Mouse (Mus musculus) T-helper 2 cell (primary cell): ENCODE results near the gene Sgsh.

Experiments used
- in situ Hi-C: fragments of 300-600 bp; cut with MboI, MseI; formaldehyde crosslinking; loops from one replicate; pipeline ENCODE4 v1.15.1; 2025; ENCODE audit warnings: high pct_unique_total_duplicates

The Sgsh gene

GRCm38 (mm10) chr11:119310621-119311020, 44.7 kb downstream of the Sgsh start:
- in situ Hi-C loops = no loop called here

- in situ Hi-C loops = no loop called here
These were observed 47.4 kb downstream of the Sgsh start for GRCm38 (mm10) chr11:119307916-119308315.

DNA sequence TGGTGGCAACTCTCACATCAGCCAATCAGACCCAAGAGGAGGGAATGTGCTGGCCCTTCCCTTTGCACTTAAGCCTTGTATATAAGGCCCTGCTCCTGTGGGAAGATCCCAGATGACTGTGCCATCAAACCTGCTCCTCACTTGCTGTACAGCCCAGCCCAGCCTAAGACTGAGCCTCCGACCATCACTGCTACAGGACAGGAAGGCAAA, 47.8 kb downstream of the Sgsh start, which contains the start of gene Card14:
Gene Card14 (plus strand): TSS at position 111 of the 210 bp plus-strand sequence.
- in situ Hi-C loops = no loop called here

DNA sequence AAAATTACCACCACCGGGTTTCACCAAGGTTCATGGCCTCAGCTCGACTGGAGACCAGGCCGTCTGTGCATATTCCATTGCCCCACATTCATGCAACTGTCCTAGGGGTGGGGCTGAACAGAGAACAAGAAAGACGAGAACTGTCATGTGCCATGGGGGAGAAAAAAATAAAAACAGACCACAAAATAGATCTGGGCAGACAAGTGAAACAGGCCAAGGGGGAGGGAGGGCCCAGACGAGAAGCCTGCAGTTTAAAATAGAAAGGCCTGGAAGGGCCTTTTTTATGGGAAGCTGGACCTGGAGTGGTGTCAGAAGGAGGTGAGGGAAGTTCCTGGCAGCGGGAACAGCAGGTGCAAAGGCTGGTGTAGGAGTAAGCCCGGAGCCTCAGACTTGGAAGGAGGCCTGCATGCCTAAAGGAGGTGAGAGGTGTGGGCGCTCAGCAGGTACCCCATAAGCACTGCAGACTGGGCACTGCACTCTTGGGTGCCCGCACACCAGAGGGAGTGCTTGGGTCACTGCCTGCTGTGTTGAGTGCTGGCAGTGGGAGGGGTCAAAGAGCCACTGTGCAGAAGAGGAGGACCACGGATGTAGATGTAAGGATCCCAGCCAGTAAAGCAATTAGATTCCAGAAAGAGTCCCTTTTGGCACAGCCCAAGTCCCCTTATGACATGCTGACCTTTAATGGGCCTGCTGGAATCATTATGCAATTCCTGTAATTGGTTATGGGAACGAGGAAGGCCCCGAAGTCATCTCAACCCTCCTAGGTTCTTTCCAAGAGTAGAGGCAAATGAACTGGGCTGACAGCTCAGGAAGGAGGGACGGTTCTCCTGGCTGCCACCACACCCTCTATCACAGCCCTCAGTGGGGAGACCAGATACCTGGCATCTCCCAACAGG, 48.3 kb downstream of the Sgsh start:
- in situ Hi-C loops = no loop called here

- in situ Hi-C loops = no loop called here
These were observed 50.2 kb downstream of the Sgsh start for GRCm38 (mm10) chr11:119304904-119305712.

- in situ Hi-C loops = no loop called here
These were observed 54.4 kb downstream of the Sgsh start for GRCm38 (mm10) chr11:119300986-119301385.

GRCm38 (mm10) chr11:119300246-119300935, 54.9 kb downstream of the Sgsh start:
- in situ Hi-C loops = no loop called here

GRCm38 (mm10) chr11:119299391-119300245, 55.7 kb downstream of the Sgsh start, which contains the start of gene Eif4a3:
Gene Eif4a3 (minus strand): TSS chr11:119300089.
- in situ Hi-C loops = no loop called here

- in situ Hi-C loops = no loop called here
These were observed 56.4 kb downstream of the Sgsh start for GRCm38 (mm10) chr11:119298917-119299316.

- in situ Hi-C loops = no loop called here
These were observed 57.3 kb downstream of the Sgsh start for GRCm38 (mm10) chr11:119297996-119298395.
